Mouse (Mus musculus) midbrain, embryonic 15.5 days (tissue): ENCODE results near the gene Ppm1n. TPM values are rescaled to one million over a fixed set of nuclear protein-coding genes. Genes with fewer than 3 reads are reported as not detected.

ENCODE experiments used
- polyA plus RNA-seq: library from polyadenylated mRNA; unstranded; fragments of >200 nt; fragmentation: Nextera tagmentation; extraction: Ambion mirVana; gene quantifications from 2 replicates; pipeline ENCODE4 v1.2.1, GENCODE M21; 2015

The Ppm1n gene
- polyA plus RNA-seq, 1 experiment from 2014 or later = 1.7 TPM

Other genes with a start within 250 kb of the Ppm1n start
- gene Rsph6a, start 225.4 kb downstream of the Ppm1n start, polyA plus RNA-seq = 0.15 and 0.37 TPM in 2 replicates
- 34.2 and 40.9 TPM in 2 replicates for gene Dmwd, start 203.8 kb downstream of the Ppm1n start, polyA plus RNA-seq
- 10.8 and 13.9 TPM in 2 replicates for gene Dmpk, start 196.2 kb downstream of the Ppm1n start, polyA plus RNA-seq
- 2.1 and 2.2 TPM in 2 replicates for gene Six5, start 185.5 kb downstream of the Ppm1n start, polyA plus RNA-seq
- 6.9 and 7.3 TPM in 2 replicates for gene Gm4969, start 161.7 kb downstream of the Ppm1n start, polyA plus RNA-seq
- gene Fbxo46, start 160.2 kb downstream of the Ppm1n start, polyA plus RNA-seq = 21.1 and 21.4 TPM in 2 replicates
- 26.4 and 27.0 TPM in 2 replicates for gene Qpctl, start 130.8 kb downstream of the Ppm1n start, polyA plus RNA-seq
- 109 and 112 TPM in 2 replicates for gene Snrpd2, start 130.3 kb downstream of the Ppm1n start, polyA plus RNA-seq
- 3.5 and 4.3 TPM in 2 replicates for gene Gipr, start 113.9 kb downstream of the Ppm1n start, polyA plus RNA-seq
- 8.9 and 10.8 TPM in 2 replicates for gene Eml2, start 103.6 kb downstream of the Ppm1n start, polyA plus RNA-seq
- gene Gpr4, start 67.5 kb downstream of the Ppm1n start, polyA plus RNA-seq = 3.5 and 4.0 TPM in 2 replicates
- gene Opa3, start 51.7 kb downstream of the Ppm1n start, polyA plus RNA-seq = 37.9 and 41.1 TPM in 2 replicates
- gene Vasp, start 8.2 kb downstream of the Ppm1n start, polyA plus RNA-seq = 35.9 and 37.4 TPM in 2 replicates
- 112 and 121 TPM in 2 replicates for gene Rtn2, start 2.6 kb upstream of the Ppm1n start, polyA plus RNA-seq
- 0.08 TPM in 1 of 2 replicates, not detected in the other for gene Fosb, start 30.0 kb upstream of the Ppm1n start, polyA plus RNA-seq
- 80.2 and 83.3 TPM in 2 replicates for gene Ercc1, start 64.7 kb upstream of the Ppm1n start, polyA plus RNA-seq
- 22.0 and 25.1 TPM in 2 replicates for gene Cd3eap, start 79.4 kb upstream of the Ppm1n start, polyA plus RNA-seq
- 2.1 and 2.5 TPM in 2 replicates for gene Ppp1r13l, start 79.7 kb upstream of the Ppm1n start, polyA plus RNA-seq
- 29.7 and 33.0 TPM in 2 replicates for gene Ercc2, start 101.9 kb upstream of the Ppm1n start, polyA plus RNA-seq
- 1.4 and 1.5 TPM in 2 replicates for gene Klc3, start 124.0 kb upstream of the Ppm1n start, polyA plus RNA-seq
- gene Ckm, start 124.7 kb upstream of the Ppm1n start, polyA plus RNA-seq = not detected in 2 replicates
- 20.4 and 20.6 TPM in 2 replicates for gene Mark4, start 178.8 kb upstream of the Ppm1n start, polyA plus RNA-seq
- 0.17 and 0.57 TPM in 2 replicates for gene Exoc3l2, start 183.3 kb upstream of the Ppm1n start, polyA plus RNA-seq
- 4.8 and 5.0 TPM in 2 replicates for gene Bloc1s3, start 228.3 kb upstream of the Ppm1n start, polyA plus RNA-seq
- gene Trappc6a, start 228.3 kb upstream of the Ppm1n start, polyA plus RNA-seq = 38.3 and 39.1 TPM in 2 replicates
- gene Nkpd1, start 237.8 kb upstream of the Ppm1n start, polyA plus RNA-seq = 0.74 and 0.95 TPM in 2 replicates